Mouse (Mus musculus) embryonic fibroblast, embryonic 13.5 days (primary cell): ENCODE measurements around the gene Epsti1.

ENCODE experiments used
- CTCF ChIP-seq: IDR thresholded peaks from 2 replicates; pipeline ENCODE4 v1.5.1; 2011; ENCODE audit warnings: mild to moderate bottlenecking, control low read depth, low read length, moderate library complexity, borderline replicate concordance; ENCODE audit not compliant: insufficient read depth
- POLR2A ChIP-seq: IDR thresholded peaks from 2 replicates; pipeline ENCODE4 v1.6.1; 2011; ENCODE audit warnings: low read depth, mild to moderate bottlenecking, control low read depth, low read length, moderate library complexity

DNA sequence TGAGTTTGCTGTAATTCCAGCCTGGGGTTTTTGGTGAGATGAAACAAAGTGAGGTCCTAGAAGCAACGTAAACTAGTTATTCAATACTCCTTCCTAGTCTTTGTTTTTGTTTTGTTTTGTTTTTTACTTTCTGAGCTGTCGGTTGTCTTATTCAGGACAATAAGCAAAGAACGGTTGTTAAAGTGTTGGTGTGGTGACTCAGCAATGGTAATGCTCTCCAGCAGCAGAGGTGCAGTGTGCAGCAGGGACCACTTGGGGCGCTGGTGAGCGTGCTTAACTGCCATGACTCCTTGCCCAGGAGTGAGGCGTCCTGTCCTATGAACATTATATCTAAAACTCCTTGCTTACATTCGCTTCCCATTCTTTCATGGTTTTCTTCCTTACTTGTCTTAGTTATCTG lies 14.1 kb upstream of the Epsti1 start:
- TF ChIP-seq CTCF = no peak
- no peak for TF ChIP-seq POLR2A
